Mouse (Mus musculus) ZHBTc4 (cell line): ENCODE data around the gene Safb2.
A peak's percentile ranks its signal among the peaks of the same experiment; 100 is the strongest.

ENCODE experiments used
- DNase-seq: peaks from one replicate; pipeline ENCODE4 v3.0.0-alpha.2; 2011; ENCODE audit warnings: low read depth, low spot score

Safb2 gene

DNA sequence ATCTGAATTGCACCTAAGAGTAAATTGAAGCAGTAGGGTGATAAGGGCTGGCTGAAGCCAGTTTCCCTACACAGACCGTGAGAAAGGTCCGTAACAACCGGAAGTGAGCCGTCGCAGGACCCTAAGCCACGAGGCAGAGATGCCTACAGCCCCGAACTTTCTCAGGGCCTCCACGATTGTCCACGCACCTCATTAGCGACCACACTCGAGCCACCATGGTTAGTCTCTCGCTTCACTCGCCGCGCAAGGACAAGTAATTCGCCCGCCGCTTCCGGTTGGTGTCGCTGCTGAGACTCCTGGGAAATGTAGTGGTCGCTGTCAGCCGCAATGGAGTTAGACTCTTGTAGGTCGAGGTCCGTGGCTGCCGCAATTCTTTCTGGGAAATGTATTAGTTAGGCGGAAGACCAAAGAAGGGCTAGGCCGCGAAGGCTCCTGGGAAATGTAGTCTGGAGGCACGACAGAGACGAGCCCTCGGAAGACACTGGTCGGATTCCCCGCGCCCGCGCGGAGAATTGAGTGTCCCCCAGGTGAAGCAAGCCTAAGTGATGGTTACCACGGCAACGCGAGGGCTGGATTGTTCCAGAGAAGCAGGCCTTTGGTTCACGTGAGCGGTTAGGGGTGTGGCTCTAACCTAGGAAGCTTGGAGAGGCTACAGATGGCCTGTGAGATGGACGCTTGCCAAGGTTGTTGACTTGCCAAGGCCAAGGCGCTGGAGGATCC lies 25.2 kb upstream of the Safb2 start, which contains the start of gene 2410015M20Rik:
TSS of gene 2410015M20Rik (minus strand) at position 320 of the 720 bp plus-strand sequence.
- DNase-seq = peak; percentile 99

DNA sequence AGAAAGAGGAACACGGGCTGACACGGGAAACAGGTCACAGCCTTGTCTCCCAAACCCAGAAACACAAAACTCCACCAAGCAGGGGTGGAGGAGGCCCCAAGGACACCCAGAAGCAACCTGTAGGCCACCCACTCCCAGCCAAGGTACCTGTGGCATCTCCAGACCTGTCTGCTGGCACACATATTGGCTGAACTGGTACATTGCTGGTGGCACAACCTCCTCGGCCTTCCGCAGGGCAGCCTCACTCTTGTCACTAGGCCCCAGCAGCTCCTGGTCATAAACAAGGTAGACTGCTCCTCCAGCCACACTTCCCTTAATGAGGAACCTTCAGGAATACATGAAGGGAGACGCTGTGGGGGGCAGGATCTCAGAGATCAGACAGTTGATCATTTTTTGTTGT lies 24.3 kb upstream of the Safb2 start:
- no peak for DNase-seq

DNA sequence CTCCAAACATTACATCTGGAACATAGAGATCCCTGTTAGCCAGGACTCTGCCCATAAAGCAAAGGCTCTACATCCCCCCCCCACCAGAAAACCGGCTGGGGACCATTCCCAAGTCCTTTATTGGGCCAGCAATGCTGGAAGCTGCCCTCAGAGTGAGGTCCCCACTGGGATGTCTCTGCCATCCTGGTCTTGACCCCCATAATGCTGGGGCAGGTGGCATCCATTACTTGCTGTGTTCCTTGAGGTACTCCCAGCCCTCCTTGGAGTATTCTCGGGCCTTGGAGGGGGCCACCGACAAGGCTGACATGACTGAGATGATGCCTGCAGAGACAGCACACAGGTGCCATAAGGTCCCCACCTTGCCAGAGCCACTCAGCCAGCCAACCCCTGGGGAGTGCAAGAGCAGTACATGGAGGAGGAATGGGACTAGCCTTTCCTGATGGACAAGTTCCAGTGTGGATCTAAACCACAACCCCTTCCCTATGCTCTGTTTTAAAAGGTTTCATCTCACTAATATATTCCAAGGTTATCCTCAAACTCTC lies 23.2 kb upstream of the Safb2 start:
- no peak for DNase-seq

DNA sequence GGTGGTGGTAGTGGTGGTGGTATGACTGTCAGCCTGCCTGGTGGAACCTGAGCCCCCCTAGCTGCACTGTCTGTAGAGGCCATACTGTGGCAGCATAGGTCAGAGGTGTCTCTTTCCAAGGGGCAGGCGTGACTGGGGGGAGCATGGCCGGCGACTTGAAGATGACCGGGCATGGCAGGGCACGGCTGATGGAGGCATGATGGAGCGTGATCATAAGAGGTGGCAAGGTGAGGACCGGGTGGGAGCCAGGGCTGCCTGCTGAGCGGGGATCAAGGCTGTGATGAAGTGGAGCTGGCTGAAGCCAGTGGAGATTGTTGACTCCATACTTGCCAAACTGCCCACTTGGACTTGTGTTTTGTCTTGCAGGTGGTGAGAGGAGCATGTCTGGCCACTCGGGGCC lies 21.0 kb upstream of the Safb2 start:
- no peak for DNase-seq

DNA sequence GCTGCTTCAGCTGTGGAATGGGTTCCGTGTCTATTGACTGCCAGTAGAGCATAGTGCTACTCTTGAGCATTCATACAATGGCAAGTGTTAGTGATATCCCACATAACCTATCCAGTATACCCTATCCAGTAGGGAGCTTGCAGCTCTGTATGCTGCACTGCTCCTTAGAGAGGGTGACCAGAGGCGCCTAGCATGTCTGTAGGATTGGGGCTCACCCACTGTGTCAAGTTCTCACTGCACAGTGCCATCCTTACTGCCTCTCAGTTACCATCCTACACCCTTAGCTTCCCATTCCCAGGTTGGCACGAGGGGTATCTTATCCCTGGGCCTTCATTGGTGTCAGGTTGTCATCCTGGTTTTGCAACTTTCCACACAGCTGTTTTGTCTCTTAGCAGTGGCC lies 20.0 kb upstream of the Safb2 start:
- DNase-seq = no peak

DNA sequence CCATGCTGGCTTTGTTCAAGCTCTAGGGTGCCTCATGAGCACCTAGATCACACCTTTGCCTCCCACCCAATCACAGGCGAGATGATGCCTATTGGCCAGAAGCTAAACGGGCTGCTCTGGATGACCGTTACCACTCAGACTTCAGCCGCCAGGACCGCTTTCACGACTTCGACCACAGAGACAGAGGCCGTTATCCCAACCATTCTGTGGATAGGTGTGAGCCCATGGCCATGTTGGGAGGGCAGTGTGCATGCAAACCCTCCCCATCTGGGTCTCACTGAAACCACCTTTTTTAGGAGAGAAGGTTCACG lies 19.6 kb upstream of the Safb2 start:
- DNase-seq = no peak

DNA sequence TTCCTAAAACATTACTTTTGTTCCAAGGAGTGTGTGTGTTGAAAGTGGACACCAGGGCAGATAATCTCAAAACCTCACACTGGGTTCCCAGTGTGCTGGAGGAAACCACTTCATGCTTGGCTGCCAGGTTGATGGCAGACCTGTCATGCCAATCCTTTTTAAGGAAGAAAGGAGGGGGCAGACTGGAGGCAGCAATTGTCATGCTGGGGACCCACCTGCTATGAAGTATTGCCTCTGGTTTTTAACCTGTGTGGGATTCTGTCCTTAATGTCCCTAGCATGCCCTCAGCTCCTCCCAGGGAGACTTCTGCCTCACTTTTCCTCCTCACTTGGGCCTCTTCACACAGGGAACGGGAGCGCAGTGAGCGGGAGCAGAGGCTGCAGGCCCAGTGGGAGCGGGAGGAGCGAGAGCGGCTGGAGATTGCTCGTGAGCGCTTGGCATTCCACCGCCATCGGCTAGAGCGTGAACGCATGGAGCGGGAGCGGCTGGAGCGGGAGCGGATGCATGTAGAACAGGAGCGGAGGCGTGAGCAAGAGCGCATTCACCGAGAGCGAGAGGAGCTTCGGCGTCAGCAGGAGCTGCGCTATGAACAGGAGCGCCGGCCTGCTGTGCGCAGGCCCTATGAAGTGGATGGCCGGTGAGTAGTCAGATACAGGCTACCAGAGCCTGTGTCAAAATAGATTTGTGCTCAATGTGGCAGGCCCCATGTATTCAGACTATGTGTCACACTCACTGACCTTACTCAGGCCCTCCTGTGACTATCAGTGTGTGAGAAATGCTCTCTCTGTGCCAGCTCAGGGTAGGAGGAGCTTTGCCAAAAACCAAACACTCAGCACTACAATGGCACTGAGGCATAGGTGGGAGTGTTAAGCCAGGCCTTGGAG lies 19.0 kb upstream of the Safb2 start:
- DNase-seq = peak; percentile 69

DNA sequence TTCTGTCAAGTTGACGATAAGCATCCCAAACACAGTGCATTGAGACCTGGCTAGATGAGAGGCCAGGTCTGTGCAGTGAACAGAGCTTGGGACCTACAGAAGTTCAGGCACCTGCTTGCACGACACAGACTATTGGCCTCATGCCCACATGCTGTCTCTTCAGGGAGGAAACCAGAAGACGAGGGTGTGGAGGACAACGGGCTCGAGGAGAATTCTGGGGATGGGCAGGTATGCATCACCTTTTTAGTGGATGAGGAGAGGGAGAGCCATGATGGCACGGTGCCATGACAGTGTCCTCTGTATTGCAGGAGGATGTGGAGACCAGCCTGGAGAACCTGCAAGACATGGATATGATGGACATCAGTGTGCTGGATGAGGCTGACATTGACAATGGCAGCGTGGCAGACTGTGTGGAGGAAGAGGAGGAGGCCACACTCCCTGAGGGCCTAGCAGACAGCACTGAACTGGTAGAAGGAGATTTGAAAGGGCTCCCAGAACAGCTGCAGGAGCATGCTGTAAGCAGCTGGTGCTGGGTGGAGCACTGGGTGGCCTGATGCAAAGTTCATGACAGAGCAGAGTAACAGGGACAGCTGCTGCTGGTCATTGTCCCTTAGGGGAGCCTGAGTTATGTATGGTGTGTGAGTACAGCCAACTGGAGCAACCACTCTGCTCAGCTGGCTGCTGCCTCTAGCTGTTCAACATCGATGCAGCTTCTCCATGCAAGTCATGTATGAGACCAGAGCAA lies 9.3 kb upstream of the Safb2 start:
- DNase-seq = no peak

DNA sequence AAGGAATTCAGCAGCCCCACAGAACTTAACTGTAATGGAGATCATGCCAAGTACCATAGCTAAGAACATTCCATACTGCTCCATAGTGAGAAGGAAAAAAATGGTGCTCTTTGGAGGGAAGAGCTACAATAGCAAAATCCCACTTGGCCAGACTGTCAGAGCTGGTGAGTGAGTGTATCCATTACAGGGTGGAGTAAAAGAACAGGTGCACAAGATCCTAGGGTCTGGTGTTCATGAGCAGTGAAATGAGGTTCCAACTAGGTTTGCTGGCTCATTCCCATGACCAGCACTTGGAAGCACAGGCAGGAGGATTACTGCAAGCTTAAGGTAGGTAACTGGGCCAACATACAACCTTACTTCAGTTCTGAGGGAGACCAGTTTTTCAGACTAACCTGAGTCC lies 8.2 kb upstream of the Safb2 start:
- no peak for DNase-seq

DNA sequence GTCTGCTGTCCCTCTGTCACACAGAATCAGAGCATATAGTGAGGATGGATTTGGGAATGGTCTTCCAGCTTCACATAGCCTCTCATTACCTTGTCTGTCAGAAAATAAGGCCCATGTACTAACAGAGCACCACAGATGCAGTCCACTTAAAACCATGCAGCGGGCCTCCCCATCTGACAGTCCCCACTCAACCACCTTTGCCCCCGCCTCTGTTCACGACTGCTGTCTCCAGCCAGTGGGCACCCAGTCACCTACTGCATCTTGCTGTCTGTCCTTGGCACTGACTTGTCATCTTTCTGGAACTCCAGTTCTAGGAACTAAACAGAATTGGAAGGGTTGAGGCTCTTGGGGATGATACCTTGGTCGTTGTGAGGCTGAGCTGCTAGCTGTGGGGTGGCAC lies 4.5 kb upstream of the Safb2 start:
- DNase-seq = no peak

DNA sequence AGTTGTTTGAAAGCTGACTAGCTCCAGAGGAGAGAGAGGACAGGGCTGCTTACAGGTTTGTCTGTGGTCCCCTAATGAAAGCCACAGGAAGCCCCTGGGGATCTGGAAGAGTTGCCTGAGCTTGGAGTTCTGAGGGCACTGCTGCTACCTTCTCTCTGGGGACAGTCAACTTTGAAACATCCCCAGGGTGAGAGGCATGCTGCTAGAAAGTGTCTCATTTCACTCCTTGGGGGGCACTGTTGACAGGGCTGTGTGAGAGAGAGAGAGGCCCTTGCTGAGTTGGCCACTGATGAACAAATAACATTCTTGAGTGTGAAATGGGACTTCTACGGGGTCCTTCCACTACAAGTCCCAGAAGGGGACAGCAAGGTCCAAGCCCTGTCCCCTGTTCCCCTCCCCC lies 3.4 kb upstream of the Safb2 start:
- DNase-seq = no peak

DNA sequence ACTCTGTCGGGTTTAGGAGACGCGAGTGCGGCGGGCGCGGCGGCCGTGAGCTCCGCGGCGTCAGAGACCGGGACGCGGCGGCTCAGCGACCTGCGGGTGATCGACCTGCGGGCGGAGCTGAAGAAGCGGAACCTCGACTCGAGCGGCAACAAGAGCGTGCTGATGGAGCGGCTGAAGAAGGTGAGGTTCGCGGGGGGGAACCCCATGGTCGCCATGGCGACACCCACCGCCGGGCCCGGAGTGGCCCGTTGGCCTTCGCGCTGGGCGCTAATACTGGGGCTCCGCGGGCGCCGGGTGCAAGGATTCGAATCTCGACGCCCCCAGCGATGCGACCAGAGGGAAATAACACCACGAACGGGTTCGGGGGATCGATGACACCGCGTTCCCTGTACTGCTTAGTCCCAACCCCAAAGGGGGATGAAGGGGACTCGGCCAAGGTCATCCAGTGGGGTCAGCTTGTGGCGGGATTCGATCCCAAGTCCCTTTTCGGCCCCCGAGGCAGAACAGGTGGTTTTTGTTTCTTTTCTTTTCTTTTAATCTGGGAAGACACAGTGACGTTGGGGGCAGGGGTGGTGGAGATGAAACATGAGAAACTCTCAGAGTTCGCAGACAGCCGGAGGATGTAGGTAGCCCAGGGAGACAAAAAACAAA lies 911 bp upstream of the Safb2 start:
- DNase-seq = peak; percentile 46

DNA sequence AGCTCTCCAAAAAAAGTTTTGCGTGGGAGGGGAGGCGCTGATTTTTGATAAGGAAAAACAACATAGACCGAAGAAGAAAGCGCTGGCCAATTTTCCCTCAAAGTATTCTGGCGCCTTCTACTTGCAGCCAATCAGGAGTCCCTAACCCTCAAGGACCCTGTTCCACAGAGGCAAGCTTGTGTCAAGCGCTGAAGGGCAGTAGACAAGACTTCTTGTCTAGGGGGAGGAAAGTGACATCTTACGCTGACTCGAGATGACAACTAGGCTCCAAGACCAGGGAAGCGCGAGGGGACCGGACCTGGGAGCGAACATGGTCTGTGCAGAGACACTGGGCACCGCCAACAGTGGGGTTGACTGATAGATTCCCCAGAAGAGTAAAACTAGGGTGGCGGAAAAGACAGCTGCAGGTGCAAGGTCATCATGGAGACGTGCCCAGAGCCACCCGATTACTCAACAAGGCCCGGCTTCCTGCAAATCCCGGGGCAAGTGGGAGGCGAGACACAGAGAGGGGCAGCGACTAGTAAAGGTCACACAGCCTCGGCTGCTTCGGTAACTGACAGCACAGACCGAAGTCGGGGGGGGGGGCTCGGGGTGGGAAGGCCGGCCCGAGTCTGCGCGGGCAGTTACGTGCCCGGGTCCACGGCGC lies 651 bp downstream of the Safb2 start:
- DNase-seq = no peak

DNA sequence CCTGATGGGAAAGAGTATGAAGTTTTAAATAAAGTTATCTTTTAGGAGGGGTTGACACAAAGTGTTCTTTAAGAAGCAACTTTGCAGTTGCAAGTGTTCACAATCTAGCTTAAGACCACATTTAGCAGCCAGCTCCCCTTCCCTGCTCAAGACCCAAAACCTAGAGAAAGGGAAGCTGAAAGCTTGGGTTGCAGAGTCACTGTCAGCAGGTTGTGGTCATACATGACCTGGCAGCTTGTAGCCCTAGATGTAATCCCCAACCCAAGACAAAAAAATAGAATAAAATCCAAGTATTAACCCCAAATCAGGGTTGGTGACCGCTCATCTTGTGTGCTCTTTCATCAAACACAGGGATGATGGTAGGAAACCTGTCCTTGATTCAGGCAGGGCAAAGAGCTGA lies 1.3 kb downstream of the Safb2 start:
- DNase-seq = no peak

DNA sequence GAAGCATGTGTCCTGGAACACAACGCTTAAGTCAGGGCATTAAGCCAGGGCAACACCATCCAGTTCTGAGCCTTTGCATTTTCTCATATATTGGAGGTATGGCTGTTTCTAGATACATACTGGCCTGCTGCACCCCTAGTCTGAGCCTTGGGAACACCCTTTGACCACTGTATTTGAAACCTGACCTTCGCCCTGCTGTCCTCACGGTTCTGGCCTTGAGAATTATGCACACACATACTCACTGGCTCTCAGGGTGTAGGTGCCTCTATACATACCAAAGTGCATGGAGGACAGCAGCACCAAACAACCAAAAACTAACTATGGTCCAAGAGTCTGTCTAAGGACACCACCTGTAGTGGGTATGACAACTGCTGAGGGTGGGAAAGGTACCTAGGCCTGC lies 11.4 kb downstream of the Safb2 start:
- no peak for DNase-seq

DNA sequence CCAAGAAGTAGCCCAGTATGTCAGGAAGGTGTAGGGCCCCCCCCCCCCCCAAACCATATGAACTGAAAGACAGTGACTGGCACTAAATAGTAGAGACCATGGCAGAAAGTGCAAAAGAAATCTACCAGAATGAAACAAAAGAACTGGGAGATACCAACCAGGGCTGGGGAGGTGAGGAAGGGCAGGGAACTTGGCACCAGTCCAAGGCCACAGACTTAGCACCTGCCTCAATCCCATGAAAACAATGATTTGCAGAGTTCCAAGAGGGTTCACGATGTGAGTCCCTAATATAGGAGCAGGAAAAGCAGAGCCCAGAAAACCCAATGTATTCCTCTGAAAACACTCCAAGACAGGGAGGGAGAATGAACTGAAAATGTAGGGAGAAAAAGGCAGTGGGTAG lies 12.2 kb downstream of the Safb2 start:
- no peak for DNase-seq

DNA sequence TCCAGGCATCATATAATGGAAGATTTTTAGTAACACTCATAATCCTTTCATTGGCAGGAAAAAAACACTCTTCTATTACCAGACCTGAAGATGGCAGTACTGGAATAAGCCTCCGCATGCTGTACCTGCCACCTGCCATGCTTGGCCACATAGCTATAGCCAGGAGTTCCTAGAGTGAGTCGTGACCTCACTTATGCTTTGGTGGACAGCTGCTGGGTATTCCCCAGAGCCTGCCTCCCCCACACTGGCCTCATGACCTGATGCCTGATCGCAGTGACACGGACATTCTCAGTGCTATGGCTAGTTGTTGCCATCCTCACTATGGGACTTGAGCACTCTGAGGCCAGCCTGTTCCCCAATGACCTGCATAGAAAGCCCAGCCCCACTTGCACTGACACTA lies 14.1 kb downstream of the Safb2 start:
- DNase-seq = no peak

DNA sequence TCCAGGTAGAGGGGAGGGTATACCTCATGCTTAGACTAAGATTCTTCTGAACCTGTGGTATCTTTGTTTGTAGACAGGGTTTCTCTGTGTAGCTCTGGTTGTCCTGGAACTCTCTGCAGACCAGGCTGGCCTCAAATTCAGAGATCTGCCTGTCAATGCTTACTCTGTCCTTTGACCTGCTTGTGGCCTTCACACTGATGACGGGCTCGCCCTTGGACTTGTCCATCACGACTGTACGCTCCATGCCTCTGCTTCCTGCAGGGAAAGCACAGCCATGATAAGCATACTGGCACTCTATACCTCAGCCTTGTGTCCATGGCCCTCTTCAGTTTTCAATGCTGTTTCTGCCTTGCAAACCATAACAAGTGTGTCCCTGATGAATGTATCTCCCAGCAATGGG lies 17.0 kb downstream of the Safb2 start:
- DNase-seq = no peak

DNA sequence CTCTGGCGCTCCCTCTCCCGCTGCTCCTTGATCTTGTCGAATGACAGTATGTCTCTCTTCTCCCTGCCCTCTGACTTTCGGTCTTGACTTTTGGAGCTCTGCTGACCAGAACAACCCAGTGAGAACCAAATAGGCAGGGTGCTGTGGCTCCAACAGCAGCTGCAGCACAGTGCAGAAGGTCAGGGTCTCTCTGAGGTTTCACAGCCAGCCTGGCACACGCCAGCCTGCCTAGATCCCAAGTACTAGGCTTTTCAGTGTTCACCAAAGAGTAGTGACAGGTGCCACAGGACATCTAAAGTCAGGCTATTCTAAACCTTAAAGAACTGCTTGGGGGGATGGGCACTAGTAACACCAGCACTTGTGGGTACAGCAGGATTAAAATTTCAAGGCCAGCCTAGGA lies 17.5 kb downstream of the Safb2 start:
- no peak for DNase-seq

DNA sequence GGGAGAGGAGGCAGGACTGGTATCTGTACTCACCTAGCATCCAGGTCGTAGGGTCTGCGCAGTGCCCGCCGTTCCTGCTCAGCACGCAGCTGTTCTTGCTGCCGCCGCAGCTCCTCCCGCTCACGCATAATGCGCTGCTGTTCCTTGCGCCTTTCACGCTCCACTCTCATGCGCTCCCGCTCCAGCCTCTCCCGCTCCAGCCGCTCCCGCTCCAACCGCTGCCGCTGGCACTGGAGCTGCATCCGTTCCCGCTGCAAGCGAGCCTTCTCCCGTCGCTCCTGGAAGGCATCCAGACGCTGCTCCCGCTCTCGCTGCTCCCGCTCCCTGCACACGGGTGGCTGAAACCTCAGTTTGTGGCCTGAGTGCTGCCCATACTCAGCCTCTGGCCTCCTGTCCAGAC lies 18.1 kb downstream of the Safb2 start:
- peak; percentile 51 for DNase-seq

DNA sequence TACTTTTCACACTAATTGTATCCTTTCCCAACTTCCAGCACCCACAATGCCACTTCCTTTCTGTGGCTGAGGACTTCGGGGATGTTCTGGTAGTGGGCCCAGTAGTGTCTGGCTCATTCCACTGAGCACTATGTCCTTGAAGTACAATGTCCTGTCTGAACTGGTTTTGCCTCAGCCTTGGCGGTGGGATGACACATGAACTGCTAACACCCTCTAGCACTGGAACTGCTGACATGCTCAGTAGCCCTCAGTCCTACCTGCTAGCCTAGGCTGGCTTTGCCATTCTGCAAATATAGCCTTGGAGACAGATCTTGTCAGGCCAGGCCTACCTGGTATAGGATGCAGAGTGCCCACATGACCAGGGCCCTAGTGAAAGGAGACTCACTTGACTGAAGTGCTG lies 22.5 kb downstream of the Safb2 start:
- no peak for DNase-seq
